Mouse (Mus musculus) bone marrow macrophage, adult 2 months (primary cell): ENCODE data around the gene Ufm1.

ENCODE experiments used
- CTCF ChIP-seq: IDR thresholded peaks from 2 replicates; pipeline ENCODE4 v1.5.1; 2012; ENCODE audit warnings: low read depth, mild to moderate bottlenecking, low read length, moderate library complexity
- POLR2A ChIP-seq: IDR thresholded peaks from 2 replicates; pipeline ENCODE4 v1.6.1; 2012; ENCODE audit warnings: mild to moderate bottlenecking, low read depth, low read length, borderline replicate concordance

DNA sequence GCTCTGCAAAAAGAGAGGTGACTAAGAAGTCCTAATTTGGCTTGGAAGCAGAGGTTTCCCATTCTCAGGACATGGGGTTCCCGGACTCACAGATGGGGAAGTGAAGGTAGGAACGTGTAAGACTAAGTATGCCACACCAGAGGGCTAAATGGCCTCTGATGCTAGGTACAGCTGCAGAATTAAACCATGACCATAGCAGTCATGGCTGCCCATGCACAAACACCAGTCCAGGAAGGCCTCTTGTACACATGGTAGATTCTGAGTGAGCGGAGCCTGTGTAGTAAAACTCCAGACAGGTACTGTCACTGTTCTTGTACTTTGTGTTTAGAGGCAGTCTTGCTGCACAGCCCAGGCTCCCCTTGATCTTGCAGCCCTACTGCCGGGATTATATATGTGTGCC, 9.4 kb downstream of the Ufm1 start:
- no peak for TF ChIP-seq CTCF
- no peak for TF ChIP-seq POLR2A
